Mouse (Mus musculus) kidney, adult 2 months (tissue): ENCODE measurements around the gene Olfr1535. TPM values are rescaled to one million over a fixed set of nuclear protein-coding genes. Genes with fewer than 3 reads are reported as not detected.

Source experiments
- DNase-seq: peaks from one replicate; pipeline ENCODE4 v3.0.0; 2021
- H3K27ac ChIP-seq: fragments of 200-500 bp; 2 replicates; pipeline ENCODE4 v1.5.1; 2012; ENCODE audit warnings: low read depth, low read length, control low read depth, inconsistent platforms; ENCODE audit not compliant: insufficient read depth
- H3K27me3 ChIP-seq: fragments of 200-500 bp; replicated peaks from 2 replicates; pipeline ENCODE4 v1.6.1; 2012; ENCODE audit warnings: mild to moderate bottlenecking, moderate library complexity, low read length, inconsistent platforms; ENCODE audit not compliant: control insufficient read depth, insufficient read depth
- H3K36me3 ChIP-seq: fragments of 200-500 bp; 2 replicates; pipeline ENCODE4 v1.6.1; 2012; ENCODE audit warnings: mild to moderate bottlenecking, moderate library complexity, low read length, inconsistent platforms; ENCODE audit not compliant: control insufficient read depth, insufficient read depth
- H3K4me1 ChIP-seq: fragments of 200-500 bp; 2 replicates; pipeline ENCODE4 v1.6.1; 2011; ENCODE audit warnings: low read length; ENCODE audit not compliant: control insufficient read depth, insufficient read depth
- H3K4me3 ChIP-seq: fragments of 200-500 bp; 2 replicates; pipeline ENCODE4 v1.5.1; 2011; ENCODE audit warnings: mild to moderate bottlenecking, low read depth, low read length, control low read depth; ENCODE audit not compliant: insufficient read depth
- CTCF ChIP-seq: fragments of 200-500 bp; conservative IDR thresholded peaks from 2 replicates; pipeline ENCODE4 v1.5.1; 2011; ENCODE audit warnings: low read depth, mild to moderate bottlenecking, control low read depth, low read length, moderate library complexity, mixed read lengths; ENCODE audit not compliant: insufficient read depth, insufficient read length
- POLR2A ChIP-seq: fragments of 200-500 bp; IDR thresholded peaks from one replicate; pipeline ENCODE4 v1.6.1; 2011; ENCODE audit warnings: low read depth, low read length, control low read depth
- WGBS: fragments of 180-500 bp; shearing (Covaris S2); methylation state at CpG from one replicate; pipeline ENCODE4 v1.1.7; 2018; 5-methylcytosine and 5-hydroxymethylcytosine counted together
- polyA plus RNA-seq: library from polyadenylated mRNA; depleted of rRNA; stranded (reverse); fragments of >200 nt; gene quantifications from 2 replicates; pipeline ENCODE4 v1.2.3, GENCODE M21; 2012; rRNA removed

Olfr1535 gene
- not detected in 2 replicates for polyA plus RNA-seq

- TF ChIP-seq POLR2A (no peak), CTCF (no peak)
- Histone ChIP-seq H3K27me3 (no peaks in the 10 kb centered on the region), H3K4me3 (no peak within 1 kb of the TSS), H3K4me1 (no peaks in the 10 kb centered on the region), H3K27ac (no peak within 1 kb of the TSS), H3K36me3 (no peaks in the 10 kb centered on the region)
- 63% methylated on average over 1 of the region's 1 CpGs for WGBS
- DNase-seq = no peak
These were observed at the start of gene Olfr1535 for GRCm38 (mm10) chr13:21559793-21560192. Gene Olfr1535, minus strand, starts transcription at chr13:21559893.

GRCm38 (mm10) chr13:21591618-21592017 lies 31.9 kb upstream of the Olfr1535 start:
- TF ChIP-seq CTCF (no peak), POLR2A (no peak)
- WGBS = 53% methylated on average over 2 of the region's 2 CpGs
- Histone ChIP-seq H3K36me3 (no peaks in the 10 kb centered on the region), H3K4me3 (no peak overlapping the region), H3K4me1 (no peaks in the 10 kb centered on the region), H3K27ac (no peak overlapping the region), H3K27me3 (no peaks in the 10 kb centered on the region)
- no peak for DNase-seq

GRCm38 (mm10) chr13:21581659-21582058 lies 22.0 kb upstream of the Olfr1535 start, which contains the start of gene Olfr1364:
Gene Olfr1364, minus strand, starts transcription at chr13:21581759.
- Histone ChIP-seq H3K27ac (no peak within 1 kb of the TSS), H3K36me3 (no peaks in the 10 kb centered on the region), H3K4me1 (no peaks in the 10 kb centered on the region), H3K4me3 (no peak within 1 kb of the TSS), H3K27me3 (no peaks in the 10 kb centered on the region)
- TF ChIP-seq POLR2A (no peak), CTCF (no peak)
- WGBS = 89% methylated on average over 2 of the region's 2 CpGs
- DNase-seq = no peak

- 21% methylated on average over 3 of the region's 3 CpGs for WGBS
- no peaks in the 10 kb centered on the region for H3K27me3 ChIP-seq
- no peaks in the 10 kb centered on the region for H3K36me3 ChIP-seq
- H3K27ac ChIP-seq = no peak overlapping the region
- peak; percentile 60 for DNase-seq
- no peak overlapping the region for H3K4me3 ChIP-seq
- TF ChIP-seq POLR2A (no peak), CTCF (no peak)
- H3K4me1 ChIP-seq = no peaks in the 10 kb centered on the region
These were observed 9.1 kb downstream of the Olfr1535 start for GRCm38 (mm10) chr13:21550416-21551110.

- no peak for TF ChIP-seq CTCF
- no peak for TF ChIP-seq POLR2A
- Histone ChIP-seq H3K4me1 (no peaks in the 10 kb centered on the region), H3K27me3 (no peaks in the 10 kb centered on the region), H3K36me3 (no peaks in the 10 kb centered on the region), H3K27ac (no peak overlapping the region), H3K4me3 (no peak overlapping the region)
- 90% methylated on average over 3 of the region's 3 CpGs for WGBS
- no peak for DNase-seq
These were observed 10.2 kb downstream of the Olfr1535 start for GRCm38 (mm10) chr13:21549487-21549886.

GRCm38 (mm10) chr13:21542708-21543107 lies 17.0 kb downstream of the Olfr1535 start, which contains the start of gene Olfr1366:
Gene Olfr1366, minus strand, starts transcription at chr13:21542808.
- Histone ChIP-seq H3K27ac (no peak within 1 kb of the TSS), H3K4me1 (no peaks in the 10 kb centered on the region), H3K4me3 (no peak within 1 kb of the TSS), H3K27me3 (no peaks in the 10 kb centered on the region), H3K36me3 (no peaks in the 10 kb centered on the region)
- no peak for TF ChIP-seq POLR2A
- TF ChIP-seq CTCF = no peak
- DNase-seq = no peak
- WGBS = 78% methylated on average over 1 of the region's 1 CpGs

- TF ChIP-seq POLR2A = no peak
- TF ChIP-seq CTCF = no peak
- DNase-seq = peak; percentile 94
- H3K4me1 ChIP-seq = no peaks in the 10 kb centered on the region; the same call in 1 of the 2 replicates
- H3K27me3 ChIP-seq = no peaks in the 10 kb centered on the region
- H3K27ac ChIP-seq = peak within 1 kb of the TSS; percentile 30; the same call in 1 of the 2 replicates
- H3K36me3 ChIP-seq = peaks cover 2% of the 10 kb centered on the region
- WGBS = under 1% methylated on average over 39 of the region's 39 CpGs
- H3K4me3 ChIP-seq = peak within 1 kb of the TSS; percentile 83
These were observed 28.9 kb downstream of the Olfr1535 start, which contains the start of gene Zkscan8 for GRCm38 (mm10) chr13:21530781-21531201. Gene Zkscan8, minus strand, starts transcription at chr13:21531120.
